Mouse (Mus musculus): Measurements from ENCODE around the gene Fam89b. TPM values are rescaled to one million over a fixed set of nuclear protein-coding genes. Genes with fewer than 3 reads are reported as not detected.

Gene Fam89b
- polyA plus RNA-seq, 1 experiment from 2014 or later, result 81.6 TPM

GRCm38 (mm10) chr19:5756991-5757636 lies 27.7 kb upstream of the Fam89b start:
- Histone ChIP-seq H3K36me3 (ENCODE audit: control insufficient read depth, insufficient read depth, low read length) (peaks cover 35% of the 10 kb centered on the region), H3K9ac (ENCODE audit: low read depth, low read length) (peak overlapping the region; percentile 60), H3K27ac (ENCODE audit: low read depth, low read length) (no peak overlapping the region), H3K4me3 (ENCODE audit: low read depth, low read length) (peak overlapping the region; percentile 41), H3K4me1 (ENCODE audit: control insufficient read depth, insufficient read depth, low read length) (peaks cover 16% of the 10 kb centered on the region), H3K27me3 (ENCODE audit: control insufficient read depth, insufficient read depth, low read length) (peaks cover 68% of the 10 kb centered on the region), H3K9me3 (replicated peaks; ENCODE audit: control insufficient read depth, low read length) (no peaks in the 10 kb centered on the region), H3K4me2 (peak overlapping the region; percentile 67)
- no peak for ATAC-seq (replicated peaks; ENCODE audit: insufficient number of reproducible peaks, low FRiP score, low TSS enrichment)
- 11% methylated on average over 36 of the region's 36 CpGs for WGBS (ENCODE audit: insufficient replicate concordance)

GRCm38 (mm10) chr19:5756321-5756985 lies 27.0 kb upstream of the Fam89b start:
- H3K4me1 ChIP-seq (ENCODE audit: control insufficient read depth, insufficient read depth, low read length), result peaks cover 21% of the 10 kb centered on the region
- peak overlapping the region; percentile 67 for H3K4me2 ChIP-seq
- H3K27ac ChIP-seq (ENCODE audit: low read depth, low read length), result no peak overlapping the region
- ATAC-seq (replicated peaks; ENCODE audit: insufficient number of reproducible peaks, low FRiP score, low TSS enrichment), result no peak; the same call in 1 of the 2 replicates
- H3K9ac ChIP-seq (ENCODE audit: low read depth, low read length), result peak overlapping the region; percentile 60; the same call in 1 of the 2 replicates
- H3K36me3 ChIP-seq (ENCODE audit: control insufficient read depth, insufficient read depth, low read length), result peaks cover 31% of the 10 kb centered on the region
- peak overlapping the region; percentile 41 for H3K4me3 ChIP-seq (ENCODE audit: low read depth, low read length)
- WGBS (ENCODE audit: insufficient replicate concordance), result 12% methylated on average over 28 of the region's 29 CpGs
- no peaks in the 10 kb centered on the region for H3K9me3 ChIP-seq (replicated peaks; ENCODE audit: control insufficient read depth, low read length)
- H3K27me3 ChIP-seq (ENCODE audit: control insufficient read depth, insufficient read depth, low read length), result peaks cover 74% of the 10 kb centered on the region

GRCm38 (mm10) chr19:5751742-5752141 lies 22.3 kb upstream of the Fam89b start:
- H3K9ac ChIP-seq (ENCODE audit: low read depth, low read length), result 0 out of 2 replicates have a peak overlapping the region, but pooled peaks have one; percentile 22
- no peaks in the 10 kb centered on the region for H3K9me3 ChIP-seq (replicated peaks; ENCODE audit: control insufficient read depth, low read length)
- no peak overlapping the region for H3K27ac ChIP-seq (ENCODE audit: low read depth, low read length)
- H3K4me1 ChIP-seq (ENCODE audit: control insufficient read depth, insufficient read depth, low read length), result peaks cover 22% of the 10 kb centered on the region
- peaks cover 87% of the 10 kb centered on the region for H3K27me3 ChIP-seq (ENCODE audit: control insufficient read depth, insufficient read depth, low read length)
- WGBS (ENCODE audit: insufficient replicate concordance), result 6% methylated on average over 20 of the region's 20 CpGs
- peak overlapping the region; percentile 12; the same call in 1 of the 2 replicates for H3K4me3 ChIP-seq (ENCODE audit: low read depth, low read length)
- ATAC-seq (replicated peaks; ENCODE audit: insufficient number of reproducible peaks, low FRiP score, low TSS enrichment), result no peak
- H3K36me3 ChIP-seq (ENCODE audit: control insufficient read depth, insufficient read depth, low read length), result no peaks in the 10 kb centered on the region
- peak overlapping the region; percentile 37 for H3K4me2 ChIP-seq

- 7% methylated on average over 22 of the region's 22 CpGs for WGBS (ENCODE audit: insufficient replicate concordance)
- H3K9ac ChIP-seq (ENCODE audit: low read depth, low read length), result no peak overlapping the region
These were observed 21.5 kb upstream of the Fam89b start for GRCm38 (mm10) chr19:5750951-5751350.

GRCm38 (mm10) chr19:5749476-5749875 lies 20.0 kb upstream of the Fam89b start:
- H3K4me1 ChIP-seq (ENCODE audit: control insufficient read depth, insufficient read depth, low read length), result peaks cover 30% of the 10 kb centered on the region
- H3K27ac ChIP-seq (ENCODE audit: low read depth, low read length), result no peak overlapping the region
- WGBS (ENCODE audit: insufficient replicate concordance), result 70% methylated on average over 6 of the region's 6 CpGs
- ATAC-seq (replicated peaks; ENCODE audit: insufficient number of reproducible peaks, low FRiP score, low TSS enrichment), result no peak
- no peak overlapping the region for H3K4me3 ChIP-seq (ENCODE audit: low read depth, low read length)
- H3K36me3 ChIP-seq (ENCODE audit: control insufficient read depth, insufficient read depth, low read length), result no peaks in the 10 kb centered on the region
- H3K4me2 ChIP-seq, result no peak overlapping the region
- H3K27me3 ChIP-seq (ENCODE audit: control insufficient read depth, insufficient read depth, low read length), result peaks cover 87% of the 10 kb centered on the region
- H3K9me3 ChIP-seq (replicated peaks; ENCODE audit: control insufficient read depth, low read length), result no peaks in the 10 kb centered on the region
- H3K9ac ChIP-seq (ENCODE audit: low read depth, low read length), result no peak overlapping the region

More at GRCm38 (mm10) chr19:5750951-5751350, 21.5 kb upstream of the Fam89b start:
- Histone ChIP-seq H3K27ac (ENCODE audit: low read depth, low read length) (no peak overlapping the region), H3K4me1 (ENCODE audit: control insufficient read depth, insufficient read depth, low read length) (peaks cover 23% of the 10 kb centered on the region), H3K4me3 (ENCODE audit: low read depth, low read length) (no peak overlapping the region), H3K9me3 (replicated peaks; ENCODE audit: control insufficient read depth, low read length) (no peaks in the 10 kb centered on the region), H3K4me2 (no peak overlapping the region; the same call in 1 of the 2 replicates), H3K27me3 (ENCODE audit: control insufficient read depth, insufficient read depth, low read length) (peaks cover 87% of the 10 kb centered on the region), H3K36me3 (ENCODE audit: control insufficient read depth, insufficient read depth, low read length) (no peaks in the 10 kb centered on the region)
- no peak for ATAC-seq (replicated peaks; ENCODE audit: insufficient number of reproducible peaks, low FRiP score, low TSS enrichment)

- H3K36me3 ChIP-seq (ENCODE audit: control insufficient read depth, insufficient read depth, low read length), result no peaks in the 10 kb centered on the region
- H3K9ac ChIP-seq (ENCODE audit: low read depth, low read length), result no peak overlapping the region
- peaks cover 74% of the 10 kb centered on the region for H3K27me3 ChIP-seq (ENCODE audit: control insufficient read depth, insufficient read depth, low read length)
- H3K4me3 ChIP-seq (ENCODE audit: low read depth, low read length), result no peak overlapping the region
- ATAC-seq (replicated peaks; ENCODE audit: insufficient number of reproducible peaks, low FRiP score, low TSS enrichment), result no peak
- H3K4me2 ChIP-seq, result no peak overlapping the region
- no peak overlapping the region for H3K27ac ChIP-seq (ENCODE audit: low read depth, low read length)
- peaks cover 29% of the 10 kb centered on the region for H3K4me1 ChIP-seq (ENCODE audit: control insufficient read depth, insufficient read depth, low read length)
- no peaks in the 10 kb centered on the region for H3K9me3 ChIP-seq (replicated peaks; ENCODE audit: control insufficient read depth, low read length)
- WGBS (ENCODE audit: insufficient replicate concordance), result 30% methylated on average over 12 of the region's 12 CpGs
These were observed 17.5 kb upstream of the Fam89b start for GRCm38 (mm10) chr19:5746907-5747363.

GRCm38 (mm10) chr19:5745756-5746710 lies 16.6 kb upstream of the Fam89b start:
- 7% methylated on average over 36 of the region's 36 CpGs for WGBS (ENCODE audit: insufficient replicate concordance)
- peaks cover 70% of the 10 kb centered on the region for H3K27me3 ChIP-seq (ENCODE audit: control insufficient read depth, insufficient read depth, low read length)
- peak overlapping the region; percentile 35 for H3K4me3 ChIP-seq (ENCODE audit: low read depth, low read length)
- H3K4me2 ChIP-seq, result peak overlapping the region; percentile 64
- no peaks in the 10 kb centered on the region for H3K36me3 ChIP-seq (ENCODE audit: control insufficient read depth, insufficient read depth, low read length)
- no peak for ATAC-seq (replicated peaks; ENCODE audit: insufficient number of reproducible peaks, low FRiP score, low TSS enrichment)
- no peak overlapping the region for H3K27ac ChIP-seq (ENCODE audit: low read depth, low read length)
- peaks cover 26% of the 10 kb centered on the region for H3K4me1 ChIP-seq (ENCODE audit: control insufficient read depth, insufficient read depth, low read length)
- peak overlapping the region; percentile 44; the same call in 1 of the 2 replicates for H3K9ac ChIP-seq (ENCODE audit: low read depth, low read length)
- H3K9me3 ChIP-seq (replicated peaks; ENCODE audit: control insufficient read depth, low read length), result no peaks in the 10 kb centered on the region

- Histone ChIP-seq H3K27ac (ENCODE audit: low read depth, low read length) (no peak overlapping the region), H3K9ac (ENCODE audit: low read depth, low read length) (no peak overlapping the region), H3K4me3 (ENCODE audit: low read depth, low read length) (no peak overlapping the region), H3K9me3 (replicated peaks; ENCODE audit: control insufficient read depth, low read length) (no peaks in the 10 kb centered on the region), H3K27me3 (ENCODE audit: control insufficient read depth, insufficient read depth, low read length) (peaks cover 59% of the 10 kb centered on the region), H3K36me3 (ENCODE audit: control insufficient read depth, insufficient read depth, low read length) (no peaks in the 10 kb centered on the region), H3K4me2 (no peak overlapping the region; the same call in 1 of the 2 replicates), H3K4me1 (ENCODE audit: control insufficient read depth, insufficient read depth, low read length) (peaks cover 29% of the 10 kb centered on the region)
- ATAC-seq (replicated peaks; ENCODE audit: insufficient number of reproducible peaks, low FRiP score, low TSS enrichment), result no peak
- 67% methylated on average over 5 of the region's 5 CpGs for WGBS (ENCODE audit: insufficient replicate concordance)
These were observed 14.1 kb upstream of the Fam89b start for GRCm38 (mm10) chr19:5743576-5743975.

All from heart, embryonic 11.5 days (tissue).